ENCODE assay signal across 8 mouse cellular contexts in genomic region chr4:45341226-45341625, GRCm38 (mm10). TPM values are rescaled to one million over a fixed set of nuclear protein-coding genes. Genes with fewer than 3 reads are reported as not detected.
DNase-seq lines count a peak whose midpoint lies in the region; ATAC-seq and TF ChIP-seq lines count a peak whose summit lies in the region.

No protein-coding gene starts in this region.

- TF ChIP-seq POLR2A in kidney, adult 2 months (IDR thresholded peaks at IDR 0.05; ENCODE audit: low read depth, low read length), result no peak

- no peak for TF ChIP-seq CTCF in kidney, adult 2 months (conservative IDR thresholded peaks at IDR 0.05; ENCODE audit: insufficient read depth, insufficient read length, low read depth, low read length)

- ATAC-seq in kidney, embryonic 15.5 days (replicated peaks; ENCODE audit: low FRiP score), result no peak
- ATAC-seq in midbrain, embryonic 11.5 days (ENCODE audit: low FRiP score), result peak; percentile 4; the same call in 1 of the 2 replicates
- ATAC-seq in monocyte, adult 5-6 weeks (replicated peaks; ENCODE audit: insufficient number of reproducible peaks, low FRiP score, low TSS enrichment, poor library complexity, severe bottlenecking), result no peak
- no peak for ATAC-seq in activated CD4-positive, CD25-positive, alpha-beta regulatory T cell, adult 4 months

- WGBS in kidney, embryonic 15.5 days, result 66% methylated on average over 9 of the region's 9 CpGs
- WGBS in kidney, adult 2 months, result 61% methylated on average over 9 of the region's 9 CpGs
- WGBS in hindbrain, embryonic 10.5 days, result 62% methylated on average over 9 of the region's 9 CpGs
- WGBS in midbrain, embryonic 11.5 days, result 68% methylated on average over 9 of the region's 9 CpGs

- no peaks in the 10 kb centered on the region for H3K9me3 ChIP-seq in kidney, embryonic 15.5 days (replicated peaks)
- H3K9me3 ChIP-seq in hindbrain, embryonic 10.5 days, result no peaks in the 10 kb centered on the region
- no peaks in the 10 kb centered on the region for H3K9me3 ChIP-seq in midbrain, embryonic 11.5 days (ENCODE audit: control insufficient read depth, low read length)

- 0 out of 2 replicates have a peak, but pooled peaks cover 4% of the 10 kb centered on the region for H3K27me3 ChIP-seq in kidney, embryonic 15.5 days
- no peaks in the 10 kb centered on the region for H3K27me3 ChIP-seq in kidney, adult 2 months (replicated peaks; ENCODE audit: control insufficient read depth, insufficient read depth, low read length)
- no peaks in the 10 kb centered on the region for H3K27me3 ChIP-seq in hindbrain, embryonic 10.5 days (ENCODE audit: insufficient read depth, poor library complexity, severe bottlenecking)
- H3K27me3 ChIP-seq in midbrain, embryonic 11.5 days (ENCODE audit: control insufficient read depth, insufficient read depth, low read length), result no peaks in the 10 kb centered on the region

- H3K27ac ChIP-seq in kidney, embryonic 15.5 days, result peak overlapping the region; percentile 97
- no peak overlapping the region for H3K27ac ChIP-seq in kidney, adult 2 months (ENCODE audit: insufficient read depth, low read depth, low read length)
- H3K27ac ChIP-seq in hindbrain, embryonic 10.5 days, result peak overlapping the region; percentile 95
- H3K27ac ChIP-seq in midbrain, embryonic 11.5 days (ENCODE audit: low read depth, low read length), result 0 out of 2 replicates have a peak overlapping the region, but pooled peaks have one; percentile 83

- peaks cover 20% of the 10 kb centered on the region for H3K4me1 ChIP-seq in kidney, embryonic 15.5 days
- H3K4me1 ChIP-seq in kidney, adult 2 months (ENCODE audit: control insufficient read depth, insufficient read depth, low read length), result peaks cover 10% of the 10 kb centered on the region; the same call in 1 of the 2 replicates
- H3K4me1 ChIP-seq in hindbrain, embryonic 10.5 days (replicated peaks), result peaks cover 27% of the 10 kb centered on the region
- H3K4me1 ChIP-seq in midbrain, embryonic 11.5 days (ENCODE audit: control insufficient read depth, insufficient read depth, low read length), result peaks cover 6% of the 10 kb centered on the region

- peak overlapping the region; percentile 93; the same call in 1 of the 2 replicates for H3K9ac ChIP-seq in kidney, embryonic 15.5 days
- peak overlapping the region; percentile 89 for H3K9ac ChIP-seq in midbrain, embryonic 11.5 days (ENCODE audit: low read length)

- H3K4me3 ChIP-seq in kidney, embryonic 15.5 days (replicated peaks), result peak overlapping the region; percentile 83
- no peak overlapping the region for H3K4me3 ChIP-seq in kidney, adult 2 months (ENCODE audit: insufficient read depth, low read depth, low read length)
- peak overlapping the region; percentile 96 for H3K4me3 ChIP-seq in hindbrain, embryonic 10.5 days
- H3K4me3 ChIP-seq in midbrain, embryonic 11.5 days (ENCODE audit: low read depth, low read length), result peak overlapping the region; percentile 94; the same call in 1 of the 2 replicates

- no peak for DNase-seq in kidney, adult 2 months
- peak; percentile 5 for DNase-seq in embryo, embryonic 9.5 days (ENCODE audit: extremely low spot score)
- no peak for DNase-seq in hindbrain, embryonic 10.5 days (ENCODE audit: low spot score)
- no peak for DNase-seq in midbrain, embryonic 11.5 days (ENCODE audit: low spot score, missing footprints)
- no peak for DNase-seq in ovary, postnatal 10 days (ENCODE audit: low spot score)

- peak overlapping the region; percentile 69 for H3K4me2 ChIP-seq in kidney, embryonic 15.5 days
- peak overlapping the region; percentile 88 for H3K4me2 ChIP-seq in midbrain, embryonic 11.5 days

- peaks cover 6% of the 10 kb centered on the region; the same call in 1 of the 2 replicates for H3K36me3 ChIP-seq in kidney, embryonic 15.5 days
- H3K36me3 ChIP-seq in kidney, adult 2 months (ENCODE audit: control insufficient read depth, insufficient read depth, low read length), result no peaks in the 10 kb centered on the region; the same call in 1 of the 2 replicates
- peaks cover 7% of the 10 kb centered on the region; the same call in 1 of the 2 replicates for H3K36me3 ChIP-seq in hindbrain, embryonic 10.5 days
- H3K36me3 ChIP-seq in midbrain, embryonic 11.5 days (ENCODE audit: control insufficient read depth, insufficient read depth, low read length), result no peaks in the 10 kb centered on the region

RNA-seq across cellular contexts. Expression of gene Dcaf10, which starts 0.7 kb away (rescaled TPM):
- polyA plus RNA-seq in kidney, embryonic 15.5 days (2015; fragmentation: Nextera tagmentation; extraction: Ambion mirVana), result 10.8 and 11.6 TPM in 2 replicates
- polyA plus RNA-seq in kidney, adult 2 months (2012; rRNA removed), result 8.5 and 12.2 TPM in 2 replicates
- 9.2 and 10.4 TPM in 2 replicates for polyA plus RNA-seq in hindbrain, embryonic 10.5 days (2016; fragmentation: Nextera tagmentation; extraction: Ambion mirVana)
- polyA plus RNA-seq in midbrain, embryonic 11.5 days (2014; fragmentation: Nextera tagmentation; extraction: Ambion mirVana), result 11.7 and 12.3 TPM in 2 replicates
- 12.7 to 17.0 TPM (median 12.9 TPM) in 3 replicates for total RNA-seq in monocyte, adult 5-6 weeks (2017)
- polyA plus RNA-seq in activated CD4-positive, CD25-positive, alpha-beta regulatory T cell, adult 4 months (2017; shearing (Covaris generic)), result 1 to 10 TPM; 1.4 to 2.6 TPM

RNA-seq across cellular contexts. Expression of gene Exosc3, which starts 1.3 kb away (rescaled TPM):
- 90.6 and 96.0 TPM in 2 replicates for polyA plus RNA-seq in kidney, embryonic 15.5 days (2015; fragmentation: Nextera tagmentation; extraction: Ambion mirVana)
- polyA plus RNA-seq in kidney, adult 2 months (2012; rRNA removed), result 16.3 and 16.7 TPM in 2 replicates
- 92.8 and 111 TPM in 2 replicates for polyA plus RNA-seq in hindbrain, embryonic 10.5 days (2016; fragmentation: Nextera tagmentation; extraction: Ambion mirVana)
- 105 and 109 TPM in 2 replicates for polyA plus RNA-seq in midbrain, embryonic 11.5 days (2014; fragmentation: Nextera tagmentation; extraction: Ambion mirVana)
- total RNA-seq in monocyte, adult 5-6 weeks (2017), result 117 to 178 TPM (median 123 TPM) in 3 replicates
- polyA plus RNA-seq in activated CD4-positive, CD25-positive, alpha-beta regulatory T cell, adult 4 months (2017; shearing (Covaris generic)), result 10 to 100 TPM; 45.0 to 60.6 TPM

RNA-seq across cellular contexts. Expression of gene Trmt10b, which starts 44.3 kb away (rescaled TPM):
- polyA plus RNA-seq in kidney, embryonic 15.5 days (2015; fragmentation: Nextera tagmentation; extraction: Ambion mirVana), result 18.1 and 18.8 TPM in 2 replicates
- 3.2 and 3.9 TPM in 2 replicates for polyA plus RNA-seq in kidney, adult 2 months (2012; rRNA removed)
- polyA plus RNA-seq in hindbrain, embryonic 10.5 days (2016; fragmentation: Nextera tagmentation; extraction: Ambion mirVana), result 19.7 and 22.1 TPM in 2 replicates
- polyA plus RNA-seq in midbrain, embryonic 11.5 days (2014; fragmentation: Nextera tagmentation; extraction: Ambion mirVana), result 20.5 and 25.4 TPM in 2 replicates
- total RNA-seq in monocyte, adult 5-6 weeks (2017), result 17.1 to 19.6 TPM (median 18.9 TPM) in 3 replicates
- polyA plus RNA-seq in activated CD4-positive, CD25-positive, alpha-beta regulatory T cell, adult 4 months (2017; shearing (Covaris generic)), result 10 to 100 TPM; 13.9 to 14.9 TPM
